Mouse (Mus musculus): Measurements from ENCODE around the gene Ube2d2b.

Ube2d2b gene

GRCm38 (mm10) chr5:107829998-107830560 lies at the start of gene Ube2d2b:
Gene Ube2d2b, plus strand, starts transcription at chr5:107830099.
- no peak for DNase-seq (ENCODE audit: low read depth)

- DNase-seq (ENCODE audit: low read depth) = peak; percentile 72
Measured at GRCm38 (mm10) chr5:107782360-107782759, 47.5 kb upstream of the Ube2d2b start.

- no peak for DNase-seq (ENCODE audit: low read depth)
Measured at GRCm38 (mm10) chr5:107787682-107788443, 42.0 kb upstream of the Ube2d2b start.

- DNase-seq (ENCODE audit: low read depth) = peak; percentile 83
Measured at GRCm38 (mm10) chr5:107789492-107789891, 40.4 kb upstream of the Ube2d2b start.

- no peak for DNase-seq (ENCODE audit: low read depth)
Measured at GRCm38 (mm10) chr5:107791966-107792365, 37.9 kb upstream of the Ube2d2b start.

GRCm38 (mm10) chr5:107792516-107792915 lies 37.4 kb upstream of the Ube2d2b start:
- no peak for DNase-seq (ENCODE audit: low read depth)

GRCm38 (mm10) chr5:107793258-107793657 lies 36.6 kb upstream of the Ube2d2b start:
- DNase-seq (ENCODE audit: low read depth) = no peak

GRCm38 (mm10) chr5:107793927-107794326 lies 36.0 kb upstream of the Ube2d2b start:
- DNase-seq (ENCODE audit: low read depth) = peak; percentile 59

GRCm38 (mm10) chr5:107798290-107798689 lies 31.6 kb upstream of the Ube2d2b start:
- DNase-seq (ENCODE audit: low read depth) = no peak

GRCm38 (mm10) chr5:107801234-107801633 lies 28.7 kb upstream of the Ube2d2b start:
- no peak for DNase-seq (ENCODE audit: low read depth)

GRCm38 (mm10) chr5:107802621-107803020 lies 27.3 kb upstream of the Ube2d2b start:
- peak; percentile 60 for DNase-seq (ENCODE audit: low read depth)

GRCm38 (mm10) chr5:107807496-107807895 lies 22.4 kb upstream of the Ube2d2b start:
- DNase-seq (ENCODE audit: low read depth) = no peak

GRCm38 (mm10) chr5:107814651-107815050 lies 15.2 kb upstream of the Ube2d2b start:
- no peak for DNase-seq (ENCODE audit: low read depth)

- no peak for DNase-seq (ENCODE audit: low read depth)
Measured at GRCm38 (mm10) chr5:107822521-107822920, 7.4 kb upstream of the Ube2d2b start.

GRCm38 (mm10) chr5:107831351-107831750 lies 1.5 kb downstream of the Ube2d2b start:
- DNase-seq (ENCODE audit: low read depth) = peak; percentile 68

- DNase-seq (ENCODE audit: low read depth) = no peak
Measured at GRCm38 (mm10) chr5:107834287-107834686, 4.4 kb downstream of the Ube2d2b start.

- peak; percentile 32 for DNase-seq (ENCODE audit: low read depth)
Measured at GRCm38 (mm10) chr5:107838891-107839644, 9.2 kb downstream of the Ube2d2b start.

GRCm38 (mm10) chr5:107840549-107841238 lies 10.8 kb downstream of the Ube2d2b start:
- peak; percentile 19 for DNase-seq (ENCODE audit: low read depth)

- no peak for DNase-seq (ENCODE audit: low read depth)
Measured at GRCm38 (mm10) chr5:107847349-107847748, 17.4 kb downstream of the Ube2d2b start.

- no peak for DNase-seq (ENCODE audit: low read depth)
Measured at GRCm38 (mm10) chr5:107847817-107848216, 17.9 kb downstream of the Ube2d2b start.

- DNase-seq (ENCODE audit: low read depth) = no peak
Measured at GRCm38 (mm10) chr5:107848964-107849363, 19.1 kb downstream of the Ube2d2b start.

GRCm38 (mm10) chr5:107853807-107854206 lies 23.9 kb downstream of the Ube2d2b start:
- DNase-seq (ENCODE audit: low read depth) = peak; percentile 30
